ENCODE assay signal across 17 mouse cellular contexts in genomic region chr2:124467429-124467828, GRCm38 (mm10).
DNase-seq lines count a peak whose midpoint lies in the region; ATAC-seq and TF ChIP-seq lines count a peak whose summit lies in the region.
"Had no signal": no experiment of that assay in that cellular context is flagged by ENCODE, and none has a peak within 500 bp of the region (broad histone marks: within the 10 kb centered on the region; RNA-seq: fewer than 3 reads in every experiment).

No protein-coding gene starts in this region.

- peaks cover 2% of the 10 kb centered on the region; the same call in 1 of the 2 replicates for H3K36me3 ChIP-seq in heart, adult 2 months (ENCODE audit: control insufficient read depth, insufficient read depth, low read length)
- no peaks in the 10 kb centered on the region for H3K36me3 ChIP-seq in kidney, embryonic 15.5 days
- no peaks in the 10 kb centered on the region for H3K36me3 ChIP-seq in heart, postnatal 0 days (replicated peaks; ENCODE audit: control insufficient read depth, insufficient read depth, low read length)

- peaks cover 3% of the 10 kb centered on the region; the same call in 1 of the 2 replicates for H3K4me1 ChIP-seq in heart, adult 2 months (ENCODE audit: control insufficient read depth, insufficient read depth, low read length)
- H3K4me1 ChIP-seq in kidney, embryonic 15.5 days: peaks cover 9% of the 10 kb centered on the region; the same call in 1 of the 2 replicates
- H3K4me1 ChIP-seq in heart, postnatal 0 days (ENCODE audit: control insufficient read depth, insufficient read depth): peaks cover 32% of the 10 kb centered on the region

- no peak overlapping the region for H3K4me2 ChIP-seq in kidney, embryonic 15.5 days
- H3K4me2 ChIP-seq in heart, postnatal 0 days (ENCODE audit: low read depth, low read length): no peak overlapping the region

- TF ChIP-seq EP300 in heart, adult 2 months (IDR thresholded peaks at IDR 0.05; ENCODE audit: insufficient read depth, low read depth, low read length): no peak
- TF ChIP-seq EP300 in heart, postnatal 0 days (IDR thresholded peaks at IDR 0.05; ENCODE audit: low read depth): no peak

- no peak for TF ChIP-seq CTCF in heart, adult 2 months (IDR thresholded peaks at IDR 0.05)
- TF ChIP-seq CTCF in heart, postnatal 0 days (IDR thresholded peaks at IDR 0.05; ENCODE audit: low read depth): no peak

- H3K9me3 ChIP-seq in kidney, embryonic 15.5 days (replicated peaks): no peaks in the 10 kb centered on the region
- H3K9me3 ChIP-seq in heart, postnatal 0 days (replicated peaks; ENCODE audit: control insufficient read depth, low read length): no peaks in the 10 kb centered on the region

- intact Hi-C loops in heart, adult 2 months (cut with DNase I): no loop called here

- no peaks in the 10 kb centered on the region for H3K27me3 ChIP-seq in heart, adult 2 months (ENCODE audit: control insufficient read depth, insufficient read depth, low read length)
- H3K27me3 ChIP-seq in kidney, embryonic 15.5 days: no peaks in the 10 kb centered on the region
- no peaks in the 10 kb centered on the region for H3K27me3 ChIP-seq in heart, postnatal 0 days (ENCODE audit: control insufficient read depth, insufficient read depth, low read length)

- H3K27ac ChIP-seq in heart, adult 2 months: no peak overlapping the region; the same call in 1 of the 2 replicates
- no peak overlapping the region for H3K27ac ChIP-seq in kidney, embryonic 15.5 days
- H3K27ac ChIP-seq in heart, postnatal 0 days (ENCODE audit: low read depth): peak overlapping the region; percentile 22; the same call in 1 of the 2 replicates

- DNase-seq in heart, adult 11 months: peak; percentile 88
- no peak for DNase-seq in heart, adult 2 months
- DNase-seq in kidney, adult 11 months: no peak
- DNase-seq in MN1 (ENCODE audit: low spot score): peak; percentile 6
- peak; percentile 59 for DNase-seq in heart, postnatal 0 days (ENCODE audit: low spot score)
- no peak for DNase-seq in adrenal gland, adult 18-20 months (ENCODE audit: low spot score in 2 of 2)
- no peak for DNase-seq in embryo, embryonic 10 days (ENCODE audit: low spot score)
- DNase-seq: adrenal gland, postnatal 25 days; cerebellum, adult 9-10 months; gastrocnemius, postnatal 14 days; kidney, adult 18-20 months; layer of hippocampus, postnatal 36 days; left cerebral cortex, postnatal 4 days; lung, adult 2 months; midbrain, embryonic 14.5 days; thymus, postnatal 14 days had no signal

- WGBS in heart, adult 2 months: 24% methylated on average over 1 of the region's 1 CpGs
- 39% methylated on average over 1 of the region's 1 CpGs for WGBS in kidney, embryonic 15.5 days
- whole genome bisulfite sequencing in heart, postnatal 0 days: 30% methylated on average over 1 of the region's 1 CpGs

- H3K9ac ChIP-seq in heart, adult 2 months (ENCODE audit: low read depth, low read length): no peak overlapping the region
- H3K9ac ChIP-seq in kidney, embryonic 15.5 days: no peak overlapping the region
- H3K9ac ChIP-seq in heart, postnatal 0 days (replicated peaks; ENCODE audit: low read depth, low read length): no peak overlapping the region

- no peaks in the 10 kb centered on the region for H3K79me2 ChIP-seq in heart, adult 2 months (replicated peaks; ENCODE audit: control insufficient read depth, insufficient read depth, low read length)

- no peak for TF ChIP-seq POLR2A in heart, adult 2 months (IDR thresholded peaks at IDR 0.05; ENCODE audit: insufficient read depth, low read depth, low read length)

- ATAC-seq in kidney, embryonic 15.5 days (replicated peaks; ENCODE audit: low FRiP score): peak; percentile 62
- ATAC-seq in heart, postnatal 0 days (ENCODE audit: insufficient read depth, low read depth): peak; percentile 57; the same call in 1 of the 2 replicates

- H3K4me3 ChIP-seq in heart, adult 2 months: no peak overlapping the region
- no peak overlapping the region for H3K4me3 ChIP-seq in kidney, embryonic 15.5 days (replicated peaks)
- no peak overlapping the region for H3K4me3 ChIP-seq in heart, postnatal 0 days (ENCODE audit: low read depth, low read length)

Comparison
In these comparisons a context has a peak if more than half of its experiments do, and no peak if none do; other contexts are left out.
1. DNase-seq: peak in heart, adult 11 months (single experiment), MN1 (single experiment) and heart, postnatal 0 days (single experiment); none in heart, adult 2 months (0 of 2), kidney, adult 11 months (single experiment), adrenal gland, adult 18-20 months (0 of 2) and embryo, embryonic 10 days (single experiment).